Mouse (Mus musculus) R1 (cell line): ENCODE measurements around the gene Zfp592.

ENCODE experiments used
- DNase-seq: peaks from one replicate; pipeline ENCODE4 v3.0.0-alpha.2; 2018; ENCODE audit warnings: low read depth, low spot score

Gene Zfp592

GRCm38 (mm10) chr7:80993834-80994662 is 567 bp downstream of the Zfp592 start:
- peak; percentile 50 for DNase-seq

- DNase-seq, result no peak
These were observed 1.2 kb downstream of the Zfp592 start for GRCm38 (mm10) chr7:80994663-80995005.

GRCm38 (mm10) chr7:80995266-80996146 is 2.0 kb downstream of the Zfp592 start:
- no peak for DNase-seq

GRCm38 (mm10) chr7:80997776-80998175 is 4.3 kb downstream of the Zfp592 start:
- no peak for DNase-seq

GRCm38 (mm10) chr7:80999536-80999935 is 6.1 kb downstream of the Zfp592 start:
- no peak for DNase-seq

- no peak for DNase-seq
These were observed 8.4 kb downstream of the Zfp592 start for GRCm38 (mm10) chr7:81001844-81002243.

GRCm38 (mm10) chr7:81004556-81005079 is 11.1 kb downstream of the Zfp592 start:
- no peak for DNase-seq

- no peak for DNase-seq
These were observed 12.5 kb downstream of the Zfp592 start for GRCm38 (mm10) chr7:81005969-81006368.

GRCm38 (mm10) chr7:81008285-81008684 is 14.8 kb downstream of the Zfp592 start:
- peak; percentile 10 for DNase-seq

- DNase-seq, result no peak
These were observed 18.1 kb downstream of the Zfp592 start for GRCm38 (mm10) chr7:81011576-81011975.

GRCm38 (mm10) chr7:81020307-81020706 is 26.8 kb downstream of the Zfp592 start:
- DNase-seq, result peak; percentile 51

GRCm38 (mm10) chr7:81022731-81023130 is 29.2 kb downstream of the Zfp592 start:
- no peak for DNase-seq

GRCm38 (mm10) chr7:81024118-81024517 is 30.6 kb downstream of the Zfp592 start:
- peak; percentile 40 for DNase-seq

GRCm38 (mm10) chr7:81024651-81025050 is 31.2 kb downstream of the Zfp592 start:
- no peak for DNase-seq

GRCm38 (mm10) chr7:81025751-81026150 is 32.3 kb downstream of the Zfp592 start:
- no peak for DNase-seq

- no peak for DNase-seq
These were observed 46.2 kb downstream of the Zfp592 start for GRCm38 (mm10) chr7:81039711-81040110.

- no peak for DNase-seq
These were observed 49.6 kb downstream of the Zfp592 start for GRCm38 (mm10) chr7:81043023-81043620.

- no peak for DNase-seq
These were observed 54.4 kb downstream of the Zfp592 start for GRCm38 (mm10) chr7:81047847-81048246.

GRCm38 (mm10) chr7:81048513-81048912 is 55.0 kb downstream of the Zfp592 start:
- DNase-seq, result no peak

- no peak for DNase-seq
These were observed 56.5 kb downstream of the Zfp592 start for GRCm38 (mm10) chr7:81049966-81050365.

GRCm38 (mm10) chr7:81055709-81056370 is 62.4 kb downstream of the Zfp592 start:
- no peak for DNase-seq
